Mouse (Mus musculus): Measurements from ENCODE around the gene Tsfm. TPM values are rescaled to one million over a fixed set of nuclear protein-coding genes. Genes with fewer than 3 reads are reported as not detected.
"Not testable (repeated sequence)": the region's sequence is repeated elsewhere in the genome, so short reads cannot be mapped to it uniquely, and the experiment has no call there.

Gene Tsfm
- total and polyA plus RNA-seq, 2 experiments from 2014 or later: 52.1 to 55.6 TPM

DNA sequence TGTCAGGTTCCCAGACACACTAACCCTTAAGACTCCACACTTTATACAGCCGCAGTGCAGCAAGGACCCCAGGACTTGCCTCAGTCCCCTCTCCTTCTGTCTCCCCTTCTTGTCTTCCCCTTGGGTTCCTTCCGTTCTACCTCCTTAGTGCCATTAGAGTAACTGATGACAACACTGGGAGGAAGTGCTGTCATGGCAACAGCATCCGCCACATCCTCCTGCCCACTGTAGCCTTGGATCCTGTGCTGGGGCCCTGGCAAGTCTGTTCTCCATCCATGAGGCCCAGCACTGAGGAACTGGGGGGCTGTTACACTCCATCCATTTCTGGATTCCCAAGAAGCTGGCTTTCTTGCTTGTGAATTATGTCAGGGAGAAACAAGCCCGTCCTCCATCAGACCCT, 45.4 kb upstream of the Tsfm start:
- ATAC-seq: no peak
- Histone ChIP-seq H3K9ac (no peak overlapping the region), H3K4me3 (ENCODE audit: low read depth, low read length) (no peak overlapping the region), H3K4me1 (ENCODE audit: insufficient read depth) (0 out of 2 replicates have a peak, but pooled peaks cover 9% of the 10 kb centered on the region), H3K27me3 (ENCODE audit: insufficient read depth, low read length) (no peaks in the 10 kb centered on the region), H3K4me2 (ENCODE audit: low read depth) (0 out of 2 replicates have a peak overlapping the region, but pooled peaks have one; percentile 10), H3K9me3 (ENCODE audit: low read length) (no peaks in the 10 kb centered on the region), H3K36me3 (ENCODE audit: insufficient read depth) (no peaks in the 10 kb centered on the region), H3K27ac (ENCODE audit: low read depth, low read length) (0 out of 2 replicates have a peak overlapping the region, but pooled peaks have one; percentile 4)
- DNase-seq: no peak
- TF ChIP-seq CTCF (IDR thresholded peaks at IDR 0.05; ENCODE audit: low read depth): no peak
- WGBS: 39% methylated on average over 4 of the region's 4 CpGs

DNA sequence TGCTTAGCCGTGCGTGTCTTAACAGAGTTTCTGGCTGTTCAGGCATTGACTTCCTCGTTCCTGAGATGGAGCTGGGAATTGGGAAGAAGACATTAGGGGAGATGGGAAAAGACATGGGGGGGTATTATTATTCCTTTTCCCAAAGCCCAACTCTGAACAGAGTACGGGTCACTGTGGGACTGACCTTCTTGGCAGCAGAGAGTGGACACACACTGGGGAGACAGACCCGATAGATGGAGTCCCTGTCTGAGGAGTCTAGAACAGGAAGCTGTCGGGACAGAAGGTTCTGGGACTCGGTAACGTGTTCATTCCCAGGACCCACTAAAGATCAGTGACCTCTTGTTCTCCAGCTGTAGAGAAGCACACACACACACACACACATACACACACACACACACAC, 45.0 kb upstream of the Tsfm start:
- no peaks in the 10 kb centered on the region for H3K27me3 ChIP-seq (ENCODE audit: insufficient read depth, low read length)
- WGBS: 76% methylated on average over 8 of the region's 8 CpGs
- DNase-seq (no peak), ATAC-seq (no peak)
- no peak for TF ChIP-seq CTCF (IDR thresholded peaks at IDR 0.05; ENCODE audit: low read depth)
- H3K4me2 ChIP-seq (ENCODE audit: low read depth): no peak overlapping the region
- H3K9ac ChIP-seq: no peak overlapping the region
- no peak overlapping the region for H3K27ac ChIP-seq (ENCODE audit: low read depth, low read length)
- H3K4me3 ChIP-seq (ENCODE audit: low read depth, low read length): no peak overlapping the region
- H3K4me1 ChIP-seq (ENCODE audit: insufficient read depth): 0 out of 2 replicates have a peak, but pooled peaks cover 8% of the 10 kb centered on the region
- no peaks in the 10 kb centered on the region for H3K36me3 ChIP-seq (ENCODE audit: insufficient read depth)
- no peaks in the 10 kb centered on the region for H3K9me3 ChIP-seq (ENCODE audit: low read length)

DNA sequence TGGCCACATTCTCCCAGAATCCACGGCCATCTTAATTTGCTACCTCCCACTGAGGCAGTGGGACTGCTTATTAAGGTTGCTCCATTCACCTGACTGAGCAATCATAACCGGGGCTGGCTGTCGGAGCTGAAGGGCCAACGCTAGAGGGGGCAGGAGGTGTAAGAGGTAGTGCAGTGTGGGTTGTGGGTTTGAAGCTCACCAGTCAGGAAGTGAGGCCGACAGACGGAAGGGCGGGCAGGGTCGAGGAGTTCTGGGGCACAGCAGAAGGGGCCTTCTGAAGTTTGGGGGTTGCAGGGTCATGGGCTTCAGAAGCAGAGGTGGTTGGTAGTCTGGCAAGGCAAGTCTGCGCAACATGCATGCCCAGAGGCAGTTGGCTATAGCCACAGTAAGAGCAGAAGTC, 44.4 kb upstream of the Tsfm start, which contains the start of gene Agap2:
Gene Agap2, plus strand, starts transcription at position 205 of the 400 bp plus-strand sequence.
- Histone ChIP-seq H3K27ac (ENCODE audit: low read depth, low read length) (0 out of 2 replicates have a peak within 1 kb of the TSS, but pooled peaks have one; percentile 4), H3K4me1 (ENCODE audit: insufficient read depth) (0 out of 2 replicates have a peak, but pooled peaks cover 8% of the 10 kb centered on the region), H3K9ac (no peak within 1 kb of the TSS), H3K9me3 (ENCODE audit: low read length) (no peaks in the 10 kb centered on the region), H3K27me3 (ENCODE audit: insufficient read depth, low read length) (no peaks in the 10 kb centered on the region), H3K36me3 (ENCODE audit: insufficient read depth) (no peaks in the 10 kb centered on the region), H3K4me2 (ENCODE audit: low read depth) (0 out of 2 replicates have a peak within 1 kb of the TSS, but pooled peaks have one; percentile 10), H3K4me3 (ENCODE audit: low read depth, low read length) (no peak within 1 kb of the TSS)
- no peak for TF ChIP-seq CTCF (IDR thresholded peaks at IDR 0.05; ENCODE audit: low read depth)
- no peak for DNase-seq
- 67% methylated on average over 9 of the region's 9 CpGs for WGBS
- no peak for ATAC-seq

- Histone ChIP-seq H3K27me3 (ENCODE audit: insufficient read depth, low read length) (no peaks in the 10 kb centered on the region), H3K4me2 (ENCODE audit: low read depth) (no peak overlapping the region), H3K36me3 (ENCODE audit: insufficient read depth) (no peaks in the 10 kb centered on the region), H3K9me3 (ENCODE audit: low read length) (no peaks in the 10 kb centered on the region), H3K4me3 (ENCODE audit: low read depth, low read length) (no peak overlapping the region), H3K4me1 (ENCODE audit: insufficient read depth) (peaks cover 13% of the 10 kb centered on the region), H3K9ac (no peak overlapping the region), H3K27ac (ENCODE audit: low read depth, low read length) (no peak overlapping the region)
- DNase-seq: no peak
- 95% methylated on average over 1 of the region's 1 CpGs for WGBS
- no peak for ATAC-seq
- no peak for TF ChIP-seq CTCF (IDR thresholded peaks at IDR 0.05; ENCODE audit: low read depth)
These were observed 43.3 kb upstream of the Tsfm start for GRCm38 (mm10) chr10:127073981-127074380.

GRCm38 (mm10) chr10:127072969-127073368, 42.3 kb upstream of the Tsfm start:
- H3K9me3 ChIP-seq (ENCODE audit: low read length); H3K4me2 ChIP-seq (ENCODE audit: low read depth); ATAC-seq; H3K27ac ChIP-seq (ENCODE audit: low read depth, low read length); H3K4me3 ChIP-seq (ENCODE audit: low read depth, low read length); DNase-seq; H3K36me3 ChIP-seq (ENCODE audit: insufficient read depth); H3K9ac ChIP-seq; H3K27me3 ChIP-seq (ENCODE audit: insufficient read depth, low read length): not testable (repeated sequence)
- WGBS: 72% methylated on average over 2 of the region's 2 CpGs
- peaks cover 19% of the 10 kb centered on the region for H3K4me1 ChIP-seq (ENCODE audit: insufficient read depth)

- not testable (repeated sequence) for H3K9me3 ChIP-seq (ENCODE audit: low read length); ATAC-seq; DNase-seq; H3K9ac ChIP-seq; H3K4me2 ChIP-seq (ENCODE audit: low read depth); H3K27ac ChIP-seq (ENCODE audit: low read depth, low read length); H3K27me3 ChIP-seq (ENCODE audit: insufficient read depth, low read length); H3K4me3 ChIP-seq (ENCODE audit: low read depth, low read length)
- H3K4me1 ChIP-seq (ENCODE audit: insufficient read depth): peaks cover 14% of the 10 kb centered on the region
- 82% methylated on average over 4 of the region's 4 CpGs for WGBS
- H3K36me3 ChIP-seq (ENCODE audit: insufficient read depth): peaks cover 16% of the 10 kb centered on the region
These were observed 41.6 kb upstream of the Tsfm start for GRCm38 (mm10) chr10:127072270-127072669.

DNA sequence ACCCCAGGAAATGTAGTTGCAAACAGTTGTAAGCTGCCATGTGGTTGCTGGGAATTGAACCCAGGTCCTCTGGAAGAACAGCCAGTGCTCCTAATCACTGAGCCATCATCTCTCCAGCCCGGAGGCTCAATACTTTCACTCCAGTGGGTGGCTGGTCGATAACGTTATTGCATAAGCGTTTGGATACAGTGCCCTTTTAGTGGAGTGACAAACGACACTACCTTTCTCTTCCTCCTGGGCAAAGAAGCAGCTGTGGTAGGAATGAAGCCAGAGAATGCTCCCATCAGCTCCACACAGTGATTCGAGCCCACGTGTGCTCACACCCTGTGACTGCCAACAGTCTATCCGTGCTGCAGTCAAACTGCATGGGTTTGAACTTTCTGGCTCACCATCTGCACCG, 40.6 kb upstream of the Tsfm start:
- Histone ChIP-seq H3K9ac (0 out of 2 replicates have a peak overlapping the region, but pooled peaks have one; percentile 19), H3K27me3 (ENCODE audit: insufficient read depth, low read length) (no peaks in the 10 kb centered on the region), H3K4me1 (ENCODE audit: insufficient read depth) (peaks cover 14% of the 10 kb centered on the region), H3K36me3 (ENCODE audit: insufficient read depth) (peaks cover 27% of the 10 kb centered on the region), H3K27ac (ENCODE audit: low read depth, low read length) (no peak overlapping the region), H3K4me3 (ENCODE audit: low read depth, low read length) (peak overlapping the region; percentile 50), H3K9me3 (ENCODE audit: low read length) (no peaks in the 10 kb centered on the region), H3K4me2 (ENCODE audit: low read depth) (peak overlapping the region; percentile 93)
- no peak for DNase-seq
- ATAC-seq: no peak
- 68% methylated on average over 9 of the region's 9 CpGs for WGBS
- TF ChIP-seq CTCF (IDR thresholded peaks at IDR 0.05; ENCODE audit: low read depth): no peak
